Mouse (Mus musculus) neutrophil, adult 5-6 weeks (primary cell): ENCODE data around the gene Ppp1r3f. TPM values are rescaled to one million over a fixed set of nuclear protein-coding genes. Genes with fewer than 3 reads are reported as not detected.

Source experiments
- ATAC-seq: fragments of 151-379, 151-347 bp; 2 replicates; pipeline ENCODE4 v1.8.0; 2017; ENCODE audit warnings: mild to moderate bottlenecking, moderate TSS enrichment; ENCODE audit not compliant: insufficient number of reproducible peaks, poor library complexity, low FRiP score, severe bottlenecking; ENCODE audit errors: extremely low read depth
- total RNA-seq: library from RNA; stranded (forward); fragments of 200-1000 nt; gene quantifications from 2 replicates; pipeline ENCODE4 v1.2.3, GENCODE M21; 2017

The Ppp1r3f gene
- total RNA-seq, 1 experiment from 2014 or later = 2.1 TPM

DNA sequence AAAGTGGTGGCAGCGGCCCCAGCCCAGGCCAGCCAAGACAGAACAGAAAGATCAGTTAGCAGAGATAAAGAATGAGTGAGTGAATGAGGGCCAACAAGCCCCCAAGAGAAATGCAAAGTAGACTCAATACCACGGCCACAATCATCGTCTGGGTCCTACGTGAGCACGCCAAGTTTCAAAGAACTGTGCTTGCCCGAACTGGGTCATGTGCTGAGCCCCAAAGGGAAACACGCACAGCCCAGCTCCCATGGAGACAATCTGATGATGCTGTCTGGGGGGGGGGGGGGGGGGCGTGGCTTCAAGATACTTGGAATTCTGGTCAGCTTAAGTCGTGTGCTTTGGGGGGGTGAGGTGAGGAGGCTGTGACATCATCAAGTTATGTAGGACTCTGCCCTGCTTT lies 6.6 kb downstream of the Ppp1r3f start:
- ATAC-seq = no peak

DNA sequence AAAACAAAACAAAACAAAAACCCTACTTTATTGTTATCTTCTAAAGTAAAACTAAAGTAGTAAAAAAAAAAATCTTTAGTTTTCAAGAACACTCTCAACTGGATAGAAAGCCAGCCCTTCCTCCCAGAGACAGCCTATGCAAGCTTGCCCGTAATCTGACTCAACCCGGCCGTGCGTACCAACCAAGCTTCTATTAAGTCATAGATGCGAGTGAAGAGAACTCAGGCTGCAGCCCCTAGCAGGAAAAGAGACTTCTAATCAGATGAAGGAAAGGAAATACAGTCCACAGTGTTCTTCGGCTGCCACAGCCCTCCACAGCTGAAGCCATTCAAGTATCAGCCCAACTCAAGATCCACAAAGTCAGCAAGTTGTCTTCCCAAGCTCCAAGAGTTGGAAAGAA lies 7.7 kb downstream of the Ppp1r3f start:
- ATAC-seq = no peak

DNA sequence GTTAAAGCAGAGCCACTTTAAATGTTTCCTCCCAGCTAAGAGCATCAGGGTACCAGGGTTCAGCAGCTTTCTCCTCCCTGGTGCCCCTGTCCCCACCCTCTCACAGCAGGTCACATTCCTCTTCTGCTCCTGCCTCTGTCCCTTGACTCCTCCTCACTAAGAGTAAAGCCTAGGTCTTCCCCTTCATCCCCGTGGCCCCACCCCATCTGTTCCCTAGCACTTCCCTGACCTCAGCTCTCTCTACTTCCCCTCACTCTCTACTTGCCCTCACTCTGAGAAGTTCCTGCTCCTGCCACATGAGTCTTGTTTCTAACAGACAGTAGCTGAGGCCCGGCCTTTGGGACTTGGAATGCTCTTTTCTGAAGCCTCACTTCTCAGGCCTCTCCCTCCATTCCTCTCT lies 11.0 kb downstream of the Ppp1r3f start:
- no peak for ATAC-seq

DNA sequence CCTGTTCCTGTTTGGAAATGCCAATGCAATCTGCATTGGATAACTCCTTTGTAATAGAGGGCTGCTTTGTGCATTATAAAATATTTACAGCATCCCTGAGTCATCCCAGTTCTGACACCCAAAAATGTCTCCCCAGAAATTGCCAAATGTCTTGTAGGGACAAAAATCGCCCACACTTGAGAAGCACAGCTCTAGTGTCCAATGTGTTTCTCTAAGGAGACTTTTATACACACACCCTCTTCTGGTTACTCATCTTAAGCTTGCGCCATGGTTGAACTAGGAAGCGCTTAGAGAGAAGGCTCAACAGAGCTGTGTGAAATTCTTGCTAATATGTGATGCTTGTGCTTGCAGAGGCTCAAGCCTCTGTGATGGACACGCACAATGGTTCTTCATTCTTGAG lies 20.6 kb downstream of the Ppp1r3f start:
- ATAC-seq = no peak

DNA sequence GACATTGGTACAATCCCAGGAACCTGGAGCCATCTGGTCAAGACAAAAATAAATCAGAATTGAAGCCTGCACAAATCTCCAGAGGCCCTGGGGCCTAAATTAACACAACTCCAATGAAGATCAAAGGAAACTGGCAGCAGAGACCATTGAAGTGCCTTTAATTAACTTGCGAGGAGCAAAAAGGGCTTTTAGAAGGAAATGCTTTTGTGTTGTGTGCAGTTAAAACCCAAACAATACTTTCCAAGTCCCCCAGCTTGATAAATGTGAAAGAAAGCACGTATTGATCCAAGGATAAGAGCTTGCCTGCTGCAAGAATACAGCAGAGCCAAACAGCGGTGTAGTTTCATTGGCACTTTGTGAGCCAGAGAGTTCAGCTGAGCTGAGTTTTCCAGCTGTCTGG lies 49.1 kb downstream of the Ppp1r3f start:
- ATAC-seq = no peak

Other genes starting within 250 kb of the Ppp1r3f start
- 0.12 and 0.25 TPM in 2 replicates for gene Usp27x, start 198.5 kb downstream of the Ppp1r3f start, total RNA-seq
- gene Foxp3, start 639 bp downstream of the Ppp1r3f start, total RNA-seq = 0.61 and 1.5 TPM in 2 replicates
- gene Ccdc22, start 31.2 kb upstream of the Ppp1r3f start, total RNA-seq = 11.5 and 17.5 TPM in 2 replicates
- gene Cacna1f, start 32.8 kb upstream of the Ppp1r3f start, total RNA-seq = not detected in 2 replicates
- 0.93 and 1.8 TPM in 2 replicates for gene Syp, start 64.2 kb upstream of the Ppp1r3f start, total RNA-seq
- gene Prickle3, start 83.0 kb upstream of the Ppp1r3f start, total RNA-seq = 37.0 and 40.0 TPM in 2 replicates
- gene Plp2, start 97.1 kb upstream of the Ppp1r3f start, total RNA-seq = 137 and 138 TPM in 2 replicates
- gene Magix, start 107.0 kb upstream of the Ppp1r3f start, total RNA-seq = 1.4 TPM in 1 of 2 replicates, not detected in the other
- gene Gpkow, start 122.8 kb upstream of the Ppp1r3f start, total RNA-seq = 67.2 and 69.5 TPM in 2 replicates
- gene Wdr45, start 140.1 kb upstream of the Ppp1r3f start, total RNA-seq = 80.8 and 86.0 TPM in 2 replicates
- 3.0 TPM in 1 of 2 replicates, not detected in the other for gene Gm45208, start 148.0 kb upstream of the Ppp1r3f start, total RNA-seq
- gene Praf2, start 154.2 kb upstream of the Ppp1r3f start, total RNA-seq = 4.4 and 7.1 TPM in 2 replicates
- 2.7 TPM in 1 of 2 replicates, not detected in the other for gene Ccdc120, start 176.6 kb upstream of the Ppp1r3f start, total RNA-seq
- 30.7 and 40.0 TPM in 2 replicates for gene Tfe3, start 188.3 kb upstream of the Ppp1r3f start, total RNA-seq
- 261 and 293 TPM in 2 replicates for gene Gripap1, start 215.5 kb upstream of the Ppp1r3f start, total RNA-seq
- gene Kcnd1, start 248.0 kb upstream of the Ppp1r3f start, total RNA-seq = 2.2 and 2.6 TPM in 2 replicates